Mouse (Mus musculus) embryonic facial prominence, embryonic 11.5 days (tissue): Measurements from ENCODE around the gene Ssna1. TPM values are rescaled to one million over a fixed set of nuclear protein-coding genes. Genes with fewer than 3 reads are reported as not detected.

Experiments used
- ATAC-seq: fragments of 200-750 bp; cut with Nextera tagmentation; replicated peaks from 2 replicates; pipeline ENCODE4 v1.8.0; 2017; ENCODE audit warnings: low read depth; ENCODE audit not compliant: insufficient number of reproducible peaks, low FRiP score, low TSS enrichment
- DNase-seq: peaks from one replicate; pipeline ENCODE4 v3.0.0-alpha.2; 2015; ENCODE audit warnings: low spot score
- H3K27ac ChIP-seq: fragments of 300-500 bp; sonication (generic); replicated peaks from 2 replicates; pipeline ENCODE4 v1.5.1; 2014; ENCODE audit warnings: mild to moderate bottlenecking, low read depth, low read length, control low read depth
- H3K27me3 ChIP-seq: fragments of 300-500 bp; sonication (generic); 2 replicates; pipeline ENCODE4 v1.6.1; 2014; ENCODE audit warnings: mild to moderate bottlenecking, low read length, moderate library complexity, mixed read lengths; ENCODE audit not compliant: control insufficient read depth, insufficient read depth
- H3K36me3 ChIP-seq: fragments of 300-500 bp; sonication (generic); replicated peaks from 2 replicates; pipeline ENCODE4 v1.6.1; 2014; ENCODE audit warnings: low read depth, mild to moderate bottlenecking, low read length, moderate library complexity, mixed read lengths; ENCODE audit not compliant: control insufficient read depth, insufficient read depth
- H3K4me1 ChIP-seq: fragments of 300-500 bp; sonication (generic); 2 replicates; pipeline ENCODE4 v1.6.1; 2014; ENCODE audit warnings: low read length, mixed read lengths; ENCODE audit not compliant: control insufficient read depth, insufficient read depth
- H3K4me2 ChIP-seq: fragments of 300-500 bp; sonication (generic); 2 replicates; pipeline ENCODE4 v1.6.1; 2014; ENCODE audit warnings: low read depth, mild to moderate bottlenecking, control low read depth, low read length, moderate library complexity
- H3K4me3 ChIP-seq: fragments of 300-500 bp; sonication (generic); 2 replicates; pipeline ENCODE4 v1.5.1; 2014; ENCODE audit warnings: low read depth, low read length, control low read depth
- H3K9ac ChIP-seq: fragments of 300-500 bp; sonication (generic); replicated peaks from 2 replicates; pipeline ENCODE4 v1.6.1; 2014; ENCODE audit warnings: mild to moderate bottlenecking, control low read depth, low read length
- H3K9me3 ChIP-seq: fragments of 300-500 bp; sonication (generic); replicated peaks from 2 replicates; pipeline ENCODE4 v1.6.1; 2016; ENCODE audit warnings: mild to moderate bottlenecking, low read length, inconsistent platforms, mixed read lengths; ENCODE audit not compliant: control insufficient read depth
- WGBS: fragments of 180-500 bp; shearing (Covaris S2); extraction: QIAGEN DNeasy Blood & Tissue Kit; methylation state at CpG from one replicate; pipeline ENCODE4 v1.1.7; 2014; 5-methylcytosine and 5-hydroxymethylcytosine counted together
- polyA plus RNA-seq: library from polyadenylated mRNA; unstranded; fragments of >200 nt; fragmentation: Nextera tagmentation; extraction: Ambion mirVana; gene quantifications from 2 replicates; pipeline ENCODE4 v1.2.1, GENCODE M21; 2014

Gene Ssna1
- polyA plus RNA-seq, 1 experiment from 2014 or later: 254 TPM

DNA sequence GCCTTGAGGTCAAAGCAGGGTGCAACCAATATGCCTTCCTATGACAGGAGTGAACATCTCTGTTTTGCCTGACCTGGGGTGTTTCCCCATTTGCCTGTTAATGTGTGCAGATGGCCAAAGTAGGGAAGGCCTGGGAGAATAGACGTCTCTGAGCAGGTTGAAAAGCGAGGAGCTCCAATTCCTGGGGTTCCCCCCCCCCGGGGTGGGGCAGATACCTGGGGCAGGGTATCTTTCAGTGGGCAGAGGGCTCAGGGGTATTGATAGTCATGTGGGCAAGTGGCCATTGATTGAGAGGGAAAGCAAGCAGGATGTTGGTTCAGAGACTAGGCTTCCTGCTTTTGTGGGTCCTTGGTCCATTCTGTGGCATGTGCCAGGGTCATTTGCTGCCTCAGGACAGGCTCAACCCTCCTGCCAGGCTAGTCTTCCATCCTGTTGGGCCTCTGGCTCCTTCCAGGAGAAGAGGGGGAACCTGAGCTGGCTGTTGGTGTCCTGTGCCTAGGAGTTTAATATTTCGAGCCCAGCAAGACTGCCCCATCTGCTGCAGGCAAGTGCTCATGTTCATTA lies 4.4 kb downstream of the Ssna1 start:
- H3K4me3 ChIP-seq: no peak overlapping the region
- H3K4me2 ChIP-seq: no peak overlapping the region
- ATAC-seq: no peak
- H3K27me3 ChIP-seq: peaks cover 12% of the 10 kb centered on the region
- H3K9me3 ChIP-seq: no peaks in the 10 kb centered on the region
- no peak for DNase-seq
- WGBS: 74% methylated on average over 4 of the region's 4 CpGs
- H3K36me3 ChIP-seq: no peaks in the 10 kb centered on the region; the same call in 1 of the 2 replicates
- H3K4me1 ChIP-seq: peaks cover 9% of the 10 kb centered on the region
- no peak overlapping the region for H3K27ac ChIP-seq
- H3K9ac ChIP-seq: no peak overlapping the region

DNA sequence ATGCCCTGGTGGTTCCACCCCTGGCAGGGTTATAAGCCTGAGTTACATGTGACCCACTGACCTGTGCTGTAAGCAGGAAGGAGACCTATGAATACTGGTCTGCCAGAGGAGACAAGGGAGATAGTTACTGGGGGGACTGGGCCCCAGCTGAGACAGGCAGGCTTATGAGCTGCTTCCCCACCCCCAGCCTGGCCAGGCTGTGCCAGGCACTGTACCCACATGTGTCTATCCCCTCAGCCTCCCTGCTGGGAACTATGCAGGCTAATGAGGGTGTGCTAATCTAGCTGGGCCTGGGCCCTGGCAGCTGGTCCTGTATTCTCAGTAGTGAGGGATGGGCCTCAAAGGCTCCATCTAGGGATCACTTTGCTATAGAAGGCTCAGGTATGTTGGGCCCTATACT lies 5.0 kb downstream of the Ssna1 start:
- H3K4me1 ChIP-seq: peaks cover 9% of the 10 kb centered on the region
- no peaks in the 10 kb centered on the region for H3K9me3 ChIP-seq
- no peak overlapping the region for H3K27ac ChIP-seq
- ATAC-seq (no peak), DNase-seq (no peak)
- peaks cover 12% of the 10 kb centered on the region for H3K27me3 ChIP-seq
- no peaks in the 10 kb centered on the region; the same call in 1 of the 2 replicates for H3K36me3 ChIP-seq
- H3K4me2 ChIP-seq: no peak overlapping the region
- H3K4me3 ChIP-seq: no peak overlapping the region
- no peak overlapping the region for H3K9ac ChIP-seq

DNA sequence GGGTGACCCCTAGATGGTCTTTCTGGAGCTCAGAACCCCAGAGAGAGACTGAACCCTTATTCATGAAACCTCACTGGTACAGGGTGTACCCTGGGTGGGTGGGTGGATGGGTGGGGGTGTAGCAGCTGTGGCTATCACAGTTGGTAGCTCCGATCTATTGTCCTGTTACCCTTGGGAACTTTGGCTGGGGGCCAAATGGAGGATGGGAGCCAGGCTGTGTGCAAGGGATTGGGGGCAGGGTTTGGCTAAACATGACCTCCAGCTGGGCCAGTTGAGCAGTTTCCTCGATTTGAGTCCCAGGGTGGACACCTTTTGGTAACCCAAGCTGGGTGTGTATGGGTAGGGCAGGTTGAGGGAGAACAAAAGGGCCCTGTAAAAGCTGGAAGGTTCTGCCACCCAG lies 5.5 kb downstream of the Ssna1 start:
- WGBS: 58% methylated on average over 2 of the region's 2 CpGs
- peaks cover 9% of the 10 kb centered on the region for H3K4me1 ChIP-seq
- no peaks in the 10 kb centered on the region for H3K9me3 ChIP-seq
- ATAC-seq (no peak), DNase-seq (no peak)
- H3K27ac ChIP-seq: no peak overlapping the region
- no peak overlapping the region for H3K4me3 ChIP-seq
- H3K9ac ChIP-seq: no peak overlapping the region
- H3K27me3 ChIP-seq: peaks cover 12% of the 10 kb centered on the region
- no peaks in the 10 kb centered on the region; the same call in 1 of the 2 replicates for H3K36me3 ChIP-seq
- no peak overlapping the region for H3K4me2 ChIP-seq

DNA sequence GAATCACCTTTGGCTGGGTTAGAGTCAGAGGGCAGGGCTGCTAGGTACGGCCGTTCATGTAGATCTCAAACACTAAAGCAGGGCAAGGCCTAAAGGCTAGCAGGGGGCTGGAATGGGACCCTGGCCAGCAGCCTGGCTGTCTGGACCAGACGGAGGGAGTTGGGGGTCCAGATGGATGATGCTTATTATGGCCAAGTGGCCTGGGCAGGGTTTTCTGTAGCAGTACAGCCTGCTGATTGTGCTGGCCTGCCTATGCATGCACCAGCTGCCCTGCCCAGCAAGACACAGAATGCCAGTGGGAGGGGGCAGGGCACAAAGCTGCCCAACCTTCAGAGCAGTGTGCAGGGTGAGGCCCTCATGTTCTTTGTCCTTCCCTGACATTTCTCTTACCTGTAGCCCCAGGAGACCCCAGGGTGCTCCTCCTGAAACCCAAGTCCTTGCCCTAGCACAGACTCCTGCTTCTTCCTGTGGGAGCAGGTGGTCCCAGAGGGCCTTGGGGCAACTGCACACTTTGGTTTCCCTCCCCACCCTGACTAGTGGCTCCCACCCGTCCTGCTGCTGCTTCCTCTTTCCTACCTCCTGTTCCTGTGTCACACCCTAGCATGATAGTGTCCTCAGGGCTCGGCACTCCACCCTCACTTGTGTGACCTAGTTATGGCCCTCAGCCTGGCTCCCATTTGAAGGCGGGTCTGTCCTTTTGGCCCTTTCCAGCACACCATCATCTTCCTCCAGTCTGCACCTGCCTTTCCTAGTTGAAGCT lies 6.2 kb downstream of the Ssna1 start:
- no peak overlapping the region for H3K4me2 ChIP-seq

DNA sequence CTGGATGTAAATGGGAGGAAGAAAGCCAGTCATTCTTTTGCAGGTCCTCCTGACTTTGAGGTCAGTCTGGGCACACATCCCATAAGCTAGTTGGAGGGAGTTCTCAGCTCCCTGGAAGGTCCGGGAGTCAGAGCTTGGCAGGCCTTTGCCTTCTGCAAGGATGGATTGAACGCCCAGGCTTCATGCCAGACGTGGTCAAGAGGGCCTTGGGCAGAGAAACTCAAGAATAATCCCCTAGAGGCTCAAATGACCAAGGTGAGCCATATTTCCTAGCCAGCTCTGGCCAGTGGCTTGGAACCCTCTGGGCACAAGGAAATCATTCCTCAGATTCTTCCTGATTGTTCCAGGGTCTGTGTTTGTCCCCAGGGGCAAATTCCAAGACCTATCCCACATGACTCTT lies 7.4 kb downstream of the Ssna1 start:
- no peak overlapping the region for H3K4me3 ChIP-seq
- no peaks in the 10 kb centered on the region for H3K36me3 ChIP-seq
- H3K4me2 ChIP-seq: peak overlapping the region; percentile 7; the same call in 1 of the 2 replicates
- WGBS: 72% methylated on average over 3 of the region's 3 CpGs
- H3K9ac ChIP-seq: no peak overlapping the region
- H3K27ac ChIP-seq: no peak overlapping the region
- H3K9me3 ChIP-seq: no peaks in the 10 kb centered on the region
- ATAC-seq (no peak), DNase-seq (no peak)
- peaks cover 9% of the 10 kb centered on the region for H3K4me1 ChIP-seq
- H3K27me3 ChIP-seq: peaks cover 12% of the 10 kb centered on the region

More for the DNA sequence above, 6.2 kb downstream of the Ssna1 start:
- Histone ChIP-seq H3K4me3 (no peak overlapping the region), H3K9me3 (no peaks in the 10 kb centered on the region), H3K27me3 (peaks cover 12% of the 10 kb centered on the region), H3K9ac (no peak overlapping the region), H3K36me3 (no peaks in the 10 kb centered on the region; the same call in 1 of the 2 replicates), H3K4me1 (peaks cover 9% of the 10 kb centered on the region), H3K27ac (no peak overlapping the region)
- ATAC-seq (no peak), DNase-seq (no peak)
- WGBS: 64% methylated on average over 6 of the region's 6 CpGs

DNA sequence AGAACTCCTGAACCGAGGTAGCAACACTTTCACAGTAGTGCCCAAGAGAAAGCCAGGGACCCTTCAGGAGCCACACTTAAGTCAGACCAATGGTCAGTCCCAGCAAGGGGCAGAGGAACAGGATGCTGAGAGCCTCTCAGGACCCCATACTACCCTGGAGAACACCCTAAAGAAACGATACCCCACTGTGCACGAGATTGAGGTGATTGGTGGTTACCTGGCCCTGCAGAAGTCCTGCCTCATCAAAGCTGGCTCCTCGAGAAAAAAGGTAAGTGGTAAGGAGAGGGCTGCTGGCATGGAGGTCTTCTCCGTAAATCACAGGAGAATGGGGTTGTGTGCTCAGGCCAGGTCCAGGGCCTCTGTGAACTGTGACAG lies 8.0 kb downstream of the Ssna1 start:
- no peak for ATAC-seq
- Histone ChIP-seq H3K4me3 (no peak overlapping the region), H3K27ac (no peak overlapping the region), H3K4me2 (peak overlapping the region; percentile 7; the same call in 1 of the 2 replicates), H3K4me1 (peaks cover 9% of the 10 kb centered on the region), H3K9ac (no peak overlapping the region), H3K36me3 (no peaks in the 10 kb centered on the region), H3K9me3 (no peaks in the 10 kb centered on the region), H3K27me3 (peaks cover 12% of the 10 kb centered on the region)
- no peak for DNase-seq
- WGBS: 80% methylated on average over 5 of the region's 5 CpGs

DNA sequence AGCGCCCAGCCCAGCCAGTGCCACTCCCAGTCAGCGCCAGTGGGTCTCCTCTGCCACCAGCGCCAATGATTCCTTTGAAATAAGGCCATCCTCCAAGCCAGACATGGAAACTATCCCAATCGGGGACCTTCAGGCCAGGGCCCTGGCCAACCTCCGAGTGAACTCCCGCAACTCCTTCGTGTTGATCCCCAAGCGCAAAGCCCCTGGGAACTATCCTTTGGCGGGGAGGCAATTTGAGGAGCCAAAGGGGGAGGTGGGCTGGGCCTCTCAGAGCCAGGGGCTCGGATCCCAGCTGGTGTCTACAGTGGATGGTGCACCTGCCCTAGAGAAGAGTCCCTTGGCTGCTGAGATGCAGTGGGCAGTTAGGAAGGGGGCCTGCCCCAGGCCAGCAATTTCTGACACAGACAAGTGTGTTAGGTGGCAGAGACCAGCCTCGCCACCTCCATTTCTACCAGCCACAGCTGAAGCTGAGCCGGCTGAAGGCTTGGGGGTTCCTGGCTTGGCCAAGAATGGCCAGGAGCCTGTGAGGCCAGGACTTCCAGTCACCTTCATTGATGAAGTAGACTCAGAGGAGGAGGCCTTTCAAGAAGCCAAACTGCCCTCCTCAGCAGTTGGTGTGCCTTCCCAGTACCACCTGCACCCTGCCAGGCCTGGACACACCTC lies 8.5 kb downstream of the Ssna1 start:
- H3K4me1 ChIP-seq: peaks cover 9% of the 10 kb centered on the region

More for the DNA sequence above, 8.5 kb downstream of the Ssna1 start:
- 19% methylated on average over 12 of the region's 12 CpGs for WGBS
- Histone ChIP-seq H3K27me3 (peaks cover 12% of the 10 kb centered on the region), H3K9me3 (no peaks in the 10 kb centered on the region), H3K4me3 (peak overlapping the region; percentile 66), H3K9ac (peak overlapping the region; percentile 7; the same call in 1 of the 2 replicates), H3K4me2 (peak overlapping the region; percentile 93), H3K27ac (no peak overlapping the region), H3K36me3 (no peaks in the 10 kb centered on the region)
- DNase-seq (no peak), ATAC-seq (no peak)
